Mouse (Mus musculus): ENCODE results near the gene Zfp970.
"Not testable (repeated sequence)": the region's sequence is repeated elsewhere in the genome, so short reads cannot be mapped to it uniquely, and the experiment has no call there.

The Zfp970 gene

DNA sequence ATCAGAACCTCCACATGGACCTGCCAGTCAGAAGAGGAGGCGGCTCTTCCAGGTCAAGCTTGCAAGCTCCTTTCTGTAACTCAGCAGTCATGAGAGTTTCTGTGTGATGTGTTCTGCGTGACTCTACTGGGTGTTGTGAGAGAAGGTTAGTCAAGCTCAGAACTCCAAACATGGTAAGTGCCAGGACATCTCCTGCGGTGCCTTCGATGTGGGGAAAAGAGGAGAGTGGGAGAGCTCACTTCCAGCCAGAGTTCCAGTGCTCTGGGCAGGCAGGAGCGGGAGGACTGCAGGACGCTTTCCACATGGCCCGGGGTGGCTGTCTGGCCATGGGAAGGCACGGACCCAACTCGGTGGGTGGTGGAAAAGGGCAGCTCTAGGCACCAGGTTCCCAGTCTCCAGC, at the start of gene Zfp970:
TSS of gene Zfp970 (plus strand) at position 58 of the 400 bp plus-strand sequence.
- DNase-seq (ENCODE audit: low read depth, low spot score) = not testable (repeated sequence)

- DNase-seq (ENCODE audit: low read depth, low spot score) = not testable (repeated sequence)
Observed at GRCm38 (mm10) chr2:177468222-177468621, 3.7 kb downstream of the Zfp970 start.

- not testable (repeated sequence) for DNase-seq (ENCODE audit: low read depth, low spot score)
Observed at GRCm38 (mm10) chr2:177472261-177472660, 7.7 kb downstream of the Zfp970 start.

GRCm38 (mm10) chr2:177481971-177482370, 17.4 kb downstream of the Zfp970 start:
- not testable (repeated sequence) for DNase-seq (ENCODE audit: low read depth, low spot score)

- not testable (repeated sequence) for DNase-seq (ENCODE audit: low read depth, low spot score)
Observed at GRCm38 (mm10) chr2:177483238-177483948, 18.9 kb downstream of the Zfp970 start.

DNA sequence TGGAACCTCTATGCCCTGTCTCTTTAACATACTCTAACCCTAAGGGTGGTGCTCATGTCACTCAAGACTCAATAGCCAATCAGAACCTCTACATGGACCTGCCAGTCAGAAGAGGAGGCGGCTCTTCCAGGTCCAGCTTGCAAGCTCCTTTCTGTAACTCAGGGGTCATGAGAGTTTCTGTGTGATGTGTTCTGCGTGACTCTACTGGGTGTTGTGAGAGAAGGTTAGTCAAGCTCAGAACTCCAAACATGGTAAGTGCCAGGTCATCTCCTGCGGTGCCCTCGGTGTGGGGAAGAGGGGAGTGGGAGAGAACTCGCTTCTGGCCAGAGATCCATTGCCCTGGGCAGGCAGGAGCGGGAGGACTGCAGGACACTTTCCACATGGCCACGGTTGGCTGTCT, 33.5 kb downstream of the Zfp970 start, which contains the start of gene Gm14403:
TSS of gene Gm14403 (plus strand) at position 149 of the 400 bp plus-strand sequence.
- not testable (repeated sequence) for DNase-seq (ENCODE audit: low read depth, low spot score)

DNA sequence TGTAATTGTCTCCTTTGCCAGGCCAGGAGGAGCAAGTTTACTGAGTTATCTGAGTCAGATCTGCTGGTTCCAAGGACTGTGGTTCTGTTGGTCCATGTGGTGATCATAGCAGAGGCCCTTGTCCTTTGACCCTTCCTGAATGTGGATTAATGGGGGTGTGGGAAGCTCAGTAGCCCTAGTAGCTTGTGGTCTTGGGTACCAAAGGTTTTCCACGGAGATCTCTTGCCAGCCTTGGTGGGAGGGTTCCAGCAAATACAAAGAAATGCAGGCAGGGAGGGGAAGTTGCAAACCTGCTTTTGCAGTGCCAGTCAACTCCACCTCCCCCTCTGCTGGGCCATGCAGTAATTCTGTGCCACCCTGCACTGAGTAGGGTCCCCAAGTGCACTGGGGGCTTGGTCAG, 34.6 kb downstream of the Zfp970 start:
- not testable (repeated sequence) for DNase-seq (ENCODE audit: low read depth, low spot score)

DNA sequence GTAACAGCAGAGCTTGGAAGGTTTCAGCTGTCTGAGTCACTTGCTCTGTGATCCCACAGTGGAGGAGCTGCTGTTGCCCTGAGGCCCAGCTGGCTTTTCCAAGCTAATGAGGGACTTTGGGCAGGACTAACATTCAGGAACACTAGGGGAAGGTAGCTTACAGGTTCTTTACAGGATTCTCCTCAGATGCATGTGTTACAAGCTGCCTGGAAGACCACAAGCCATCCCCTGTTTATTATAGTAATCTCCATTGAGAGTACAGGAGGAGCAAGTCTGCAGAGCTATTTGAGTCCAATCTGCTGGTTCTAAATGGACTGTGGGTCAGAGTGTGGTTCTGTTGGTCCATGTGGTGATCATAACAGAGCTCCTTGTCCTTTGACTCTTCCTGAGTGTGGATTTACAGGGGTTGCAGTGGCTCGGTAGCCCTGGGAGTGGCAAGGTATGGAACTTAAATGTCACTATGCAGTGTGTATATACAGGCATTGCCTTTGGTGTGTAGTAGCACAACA, 40.7 kb downstream of the Zfp970 start:
- not testable (repeated sequence) for DNase-seq (ENCODE audit: low read depth, low spot score)

- DNase-seq (ENCODE audit: low read depth, low spot score) = not testable (repeated sequence)
Observed at GRCm38 (mm10) chr2:177511381-177511780, 46.8 kb downstream of the Zfp970 start.

DNA sequence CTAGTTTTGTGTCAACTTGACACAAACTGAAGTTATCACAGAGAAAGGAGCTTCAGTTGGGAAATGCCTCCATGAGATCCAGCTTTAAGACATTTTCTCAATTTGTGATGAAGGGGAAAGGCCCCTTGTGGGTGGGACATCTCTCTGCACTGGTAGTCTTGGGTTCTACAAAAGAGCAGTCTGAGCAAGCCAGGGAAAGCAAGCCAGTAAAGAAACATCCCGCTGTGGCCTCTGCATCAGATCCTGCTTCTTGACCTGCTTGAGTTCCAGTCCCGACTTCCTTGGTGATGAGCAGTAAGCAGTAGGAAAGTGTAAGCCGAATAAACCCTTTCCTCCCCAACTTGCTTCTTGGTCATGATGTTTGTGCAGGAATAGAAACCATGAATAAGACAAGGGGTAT, 47.4 kb downstream of the Zfp970 start:
- DNase-seq (ENCODE audit: low read depth, low spot score) = not testable (repeated sequence)

DNA sequence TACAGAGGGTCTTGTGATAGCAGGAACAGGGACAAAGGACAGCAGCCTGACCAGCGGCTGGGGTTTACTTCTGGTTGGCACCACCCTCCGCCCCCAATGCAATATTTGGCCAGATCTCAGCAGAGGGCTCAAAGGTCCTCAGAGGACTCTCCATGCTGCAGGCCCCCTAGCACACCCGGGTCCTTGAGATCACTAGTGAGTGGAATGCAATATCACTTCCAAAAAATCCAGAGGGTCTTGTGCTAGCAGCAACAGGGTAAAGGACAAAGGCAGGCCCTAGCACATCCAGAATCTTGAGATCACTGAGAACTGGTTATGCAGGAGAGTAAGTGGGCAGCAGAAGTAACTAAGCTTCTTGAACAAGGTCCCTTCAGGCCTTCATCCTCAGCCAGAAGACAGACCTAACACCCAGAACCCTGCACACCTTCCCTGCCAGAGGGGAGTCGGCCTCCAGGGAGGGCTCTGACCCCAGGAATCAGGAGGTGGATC, 49.5 kb downstream of the Zfp970 start:
- not testable (repeated sequence) for DNase-seq (ENCODE audit: low read depth, low spot score)

- not testable (repeated sequence) for DNase-seq (ENCODE audit: low read depth, low spot score)
Observed at GRCm38 (mm10) chr2:177517746-177518145, 53.2 kb downstream of the Zfp970 start.

- DNase-seq (ENCODE audit: low read depth, low spot score) = not testable (repeated sequence)
Observed at GRCm38 (mm10) chr2:177518354-177518753, 53.8 kb downstream of the Zfp970 start.

DNA sequence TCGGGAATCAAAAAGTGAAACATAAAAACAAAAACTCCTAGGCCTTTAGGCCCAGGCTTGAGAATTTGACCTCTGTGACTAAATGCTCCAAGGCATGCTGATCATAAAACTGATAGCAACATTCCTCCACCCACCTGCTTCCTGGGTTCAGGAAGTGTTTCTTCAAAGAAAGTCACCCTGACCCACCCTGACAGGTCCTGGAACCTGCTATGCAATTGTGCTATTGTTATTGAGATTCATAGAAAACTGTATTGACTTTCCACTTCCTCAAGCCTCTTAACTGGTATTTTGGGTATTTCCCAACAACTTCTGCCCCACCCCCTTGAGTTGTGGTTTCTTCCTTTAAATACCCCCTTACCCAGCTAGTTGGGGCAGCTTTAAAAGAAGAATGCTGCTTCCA, 54.4 kb downstream of the Zfp970 start:
- DNase-seq (ENCODE audit: low read depth, low spot score) = not testable (repeated sequence)

DNA sequence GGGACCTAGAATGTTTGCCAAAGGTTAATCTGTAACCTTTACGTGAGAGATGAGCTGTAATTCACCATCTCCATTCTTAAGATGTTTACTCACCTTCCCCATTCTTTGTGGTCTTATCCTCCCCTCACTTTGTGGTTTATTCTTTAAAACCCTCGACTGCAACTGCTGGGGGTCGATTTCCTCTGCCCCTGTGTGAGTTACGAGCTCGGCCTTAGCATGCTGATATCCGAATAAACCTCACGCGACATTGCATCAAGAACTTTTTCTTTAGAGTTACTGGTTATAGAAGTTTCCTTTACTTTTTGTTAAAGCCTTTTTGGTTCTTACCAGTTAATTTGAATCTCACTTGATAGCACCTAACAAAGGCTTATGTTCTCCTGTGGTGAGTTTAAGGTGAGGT, 55.5 kb downstream of the Zfp970 start:
- no peak for DNase-seq (ENCODE audit: low read depth, low spot score)

DNA sequence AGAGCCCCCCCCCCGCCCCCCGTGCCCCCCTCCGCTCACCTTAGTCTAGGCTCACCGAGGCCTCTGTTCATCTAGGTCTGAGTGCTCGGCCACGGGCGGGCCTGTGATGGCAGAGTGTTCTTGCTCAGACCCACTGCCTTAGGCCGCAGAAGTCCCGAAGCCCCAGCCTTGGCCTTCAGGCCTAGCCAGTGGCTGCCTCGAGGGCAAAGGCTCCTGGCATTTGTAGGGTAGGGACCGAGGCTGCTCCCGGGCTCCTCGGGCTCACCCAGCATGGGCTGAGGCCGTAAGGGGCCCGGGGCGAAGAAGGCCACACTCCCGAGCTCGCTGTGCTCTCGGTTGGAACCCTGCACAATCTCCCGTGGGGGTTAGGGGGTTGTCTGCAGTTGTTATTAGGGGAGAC, 58.5 kb downstream of the Zfp970 start:
- DNase-seq (ENCODE audit: low read depth, low spot score) = no peak

- DNase-seq (ENCODE audit: low read depth, low spot score) = not testable (repeated sequence)
Observed at GRCm38 (mm10) chr2:177523674-177524073, 59.1 kb downstream of the Zfp970 start.

DNA sequence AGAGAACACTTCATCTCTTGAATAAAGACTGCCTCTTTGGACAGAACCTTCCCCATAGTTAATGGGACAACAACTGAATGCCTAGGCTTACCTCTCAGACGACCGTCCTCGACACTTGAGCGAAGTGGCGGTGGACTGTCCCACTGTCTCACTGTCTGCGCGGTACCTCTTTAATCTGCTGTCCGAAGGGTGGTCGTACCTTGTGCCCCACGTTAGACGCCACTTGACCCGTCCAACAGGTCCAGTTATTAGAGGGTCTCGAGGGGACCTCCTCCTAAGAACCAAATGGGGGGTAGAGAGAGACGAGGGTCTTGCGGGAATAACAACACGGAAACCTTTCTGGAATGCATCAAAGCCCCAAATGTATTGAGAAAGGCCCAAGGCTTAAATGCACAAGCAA, 59.6 kb downstream of the Zfp970 start:
- not testable (repeated sequence) for DNase-seq (ENCODE audit: low read depth, low spot score)
